Mouse (Mus musculus) lung, postnatal 0 days (tissue): Measurements from ENCODE around the gene Prkca.

Experiments used
- CTCF ChIP-seq: IDR thresholded peaks from 2 replicates; pipeline ENCODE4 v1.5.1; 2016; ENCODE audit warnings: antibody characterized with exemption, mild to moderate bottlenecking
- EP300 ChIP-seq: IDR thresholded peaks from 2 replicates; pipeline ENCODE4 v1.6.1; 2016; ENCODE audit warnings: antibody characterized with exemption, mild to moderate bottlenecking, control low read depth

DNA sequence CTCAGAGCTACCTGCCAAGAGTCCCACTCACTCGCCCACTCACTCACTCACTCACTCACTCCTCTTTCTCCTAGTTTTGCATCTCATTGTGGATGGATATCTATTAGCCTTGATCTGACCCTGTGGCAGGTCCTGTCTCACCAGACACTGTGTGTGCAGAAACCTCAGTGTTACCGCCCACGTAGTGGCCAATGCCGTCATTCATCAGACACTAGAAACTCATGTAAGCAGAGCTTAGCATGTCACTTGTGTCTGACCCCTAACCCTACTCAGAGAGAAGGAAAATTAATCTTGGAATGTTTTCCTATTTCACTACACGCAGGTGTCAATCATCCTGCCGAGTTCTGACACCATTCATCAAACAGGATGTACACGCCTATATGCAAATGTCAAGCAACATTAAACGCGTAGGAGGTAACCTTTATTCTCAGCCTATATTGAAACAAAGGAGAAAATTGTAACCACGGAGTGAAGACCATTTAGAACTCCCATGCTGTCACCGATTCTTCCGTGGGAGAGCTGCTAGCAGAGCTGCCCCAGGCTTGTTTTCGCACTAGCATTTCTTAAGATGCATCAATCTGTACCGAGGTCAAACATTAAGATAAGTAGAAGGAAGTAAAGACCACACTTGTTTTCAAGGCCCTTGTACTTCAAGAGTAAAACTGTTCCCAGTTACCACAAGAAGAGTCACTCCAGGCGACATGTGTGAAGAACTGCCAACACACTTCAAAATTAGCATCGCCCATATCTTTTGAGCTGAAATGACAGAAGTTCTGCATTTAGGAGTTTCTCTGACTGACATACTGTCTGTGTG lies 70.9 kb downstream of the Prkca start:
- TF ChIP-seq CTCF (no peak), EP300 (no peak)
